In genomic region chr2:105673054-105673453, GRCm38 (mm10) we compare ENCODE assay signal across 11 mouse cellular contexts. TPM values are rescaled to one million over a fixed set of nuclear protein-coding genes. Genes with fewer than 3 reads are reported as not detected.
A peak's percentile ranks its signal among the peaks of the same experiment; 100 is the strongest.
DNase-seq lines count a peak whose midpoint lies in the region; ATAC-seq and TF ChIP-seq lines count a peak whose summit lies in the region.
"Had no signal": no experiment of that assay in that cellular context is flagged by ENCODE, and none has a peak within 500 bp of the region (broad histone marks: within the 10 kb centered on the region; RNA-seq: fewer than 3 reads in every experiment).

No protein-coding gene starts in this region.

- TF ChIP-seq CTCF in layer of hippocampus, adult 2 months (conservative IDR thresholded peaks at IDR 0.05): no peak

- H3K27ac ChIP-seq in layer of hippocampus, adult 2 months: peak overlapping the region; percentile 77; the same call in 1 of the 2 replicates
- H3K27ac ChIP-seq in forebrain, embryonic 13.5 days: peak overlapping the region; percentile 95
- no peak overlapping the region; the same call in 1 of the 2 replicates for H3K27ac ChIP-seq in midbrain, embryonic 11.5 days (ENCODE audit: low read depth, low read length)

- peaks cover 72% of the 10 kb centered on the region for H3K27me3 ChIP-seq in forebrain, embryonic 13.5 days
- peaks cover 95% of the 10 kb centered on the region for H3K27me3 ChIP-seq in midbrain, embryonic 11.5 days (ENCODE audit: control insufficient read depth, insufficient read depth, low read length)

- H3K9ac ChIP-seq in forebrain, embryonic 13.5 days: peak overlapping the region; percentile 90
- H3K9ac ChIP-seq in midbrain, embryonic 11.5 days (ENCODE audit: low read length): peak overlapping the region; percentile 61; the same call in 1 of the 2 replicates

- ATAC-seq in forebrain, embryonic 13.5 days: peak; percentile 3; the same call in 1 of the 2 replicates
- no peak for ATAC-seq in midbrain, embryonic 11.5 days (ENCODE audit: low FRiP score)

- H3K9me3 ChIP-seq in forebrain, embryonic 13.5 days (replicated peaks): no peaks in the 10 kb centered on the region
- no peaks in the 10 kb centered on the region for H3K9me3 ChIP-seq in midbrain, embryonic 11.5 days (ENCODE audit: control insufficient read depth, low read length)

- no peaks in the 10 kb centered on the region for H3K36me3 ChIP-seq in forebrain, embryonic 13.5 days (ENCODE audit: poor library complexity, severe bottlenecking)
- H3K36me3 ChIP-seq in midbrain, embryonic 11.5 days (ENCODE audit: control insufficient read depth, insufficient read depth, low read length): no peaks in the 10 kb centered on the region

- H3K4me2 ChIP-seq in forebrain, embryonic 13.5 days: peak overlapping the region; percentile 78
- H3K4me2 ChIP-seq in midbrain, embryonic 11.5 days: peak overlapping the region; percentile 61

- H3K4me1 ChIP-seq in forebrain, embryonic 13.5 days: peaks cover 83% of the 10 kb centered on the region
- H3K4me1 ChIP-seq in midbrain, embryonic 11.5 days (ENCODE audit: control insufficient read depth, insufficient read depth, low read length): peaks cover 4% of the 10 kb centered on the region; the same call in 1 of the 2 replicates

- H3K4me3 ChIP-seq in layer of hippocampus, adult 2 months: no peak overlapping the region; the same call in 1 of the 2 replicates
- H3K4me3 ChIP-seq in forebrain, embryonic 13.5 days: peak overlapping the region; percentile 72
- H3K4me3 ChIP-seq in midbrain, embryonic 11.5 days (ENCODE audit: low read depth, low read length): peak overlapping the region; percentile 40

- no peak for DNase-seq in layer of hippocampus, adult 2 months (ENCODE audit: low spot score in 2 of 2)
- no peak for DNase-seq in layer of hippocampus, adult 18-20 months (ENCODE audit: low spot score in 2 of 2)
- DNase-seq in midbrain, embryonic 11.5 days (ENCODE audit: low spot score, missing footprints): peak; percentile 91
- peak; percentile 56 for DNase-seq in retina, embryonic 14.5 days (ENCODE audit: low spot score)
- no peak for DNase-seq in kidney, adult 11 months
- DNase-seq in frontal cortex, adult 2 months (ENCODE audit: extremely low spot score in 1 of 2, low spot score in 1 of 2): no peak
- DNase-seq in ovary, postnatal 36 days (ENCODE audit: low spot score): no peak
- DNase-seq: lung, postnatal 14 days had no signal

- WGBS in forebrain, embryonic 13.5 days: 2% methylated on average over 6 of the region's 6 CpGs
- WGBS in midbrain, embryonic 11.5 days: 2% methylated on average over 6 of the region's 6 CpGs

RNA-seq across cellular contexts. Expression of gene Pax6, which starts 4.4 kb away (rescaled TPM):
- total RNA-seq in layer of hippocampus, adult 2 months (2021): 10 to 100 TPM; 10.5 to 13.5 TPM
- total RNA-seq in layer of hippocampus, adult 18-20 months (2021): 10 to 100 TPM; 10.2 to 12.9 TPM
- 87.1 and 92.7 TPM in 2 replicates for polyA plus RNA-seq in forebrain, embryonic 13.5 days (2015; fragmentation: Nextera tagmentation; extraction: Ambion mirVana)
- polyA plus RNA-seq in midbrain, embryonic 11.5 days (2014; fragmentation: Nextera tagmentation; extraction: Ambion mirVana): 45.5 and 45.7 TPM in 2 replicates
- polyA plus RNA-seq in frontal cortex, adult 2 months (2012; rRNA removed): 40.3 and 47.5 TPM in 2 replicates
- total RNA-seq: hematopoietic stem cell, adult 5-6 weeks had no signal
- polyA plus RNA-seq: gonadal fat pad, adult 2 months had no signal

Comparison
In these comparisons a context has a peak if more than half of its experiments do, and no peak if none do; other contexts are left out.
1. DNase-seq: peak in midbrain, embryonic 11.5 days (single experiment) and retina, embryonic 14.5 days (single experiment); none in layer of hippocampus, adult 2 months (0 of 2), layer of hippocampus, adult 18-20 months (0 of 2), kidney, adult 11 months (single experiment), frontal cortex, adult 2 months (0 of 2) and ovary, postnatal 36 days (single experiment).